Mouse (Mus musculus): ENCODE measurements around the gene Ralgapa2. TPM values are rescaled to one million over a fixed set of nuclear protein-coding genes. Genes with fewer than 3 reads are reported as not detected.

Ralgapa2 gene
- polyA plus RNA-seq, 1 experiment from 2014 or later = 8.7 TPM

DNA sequence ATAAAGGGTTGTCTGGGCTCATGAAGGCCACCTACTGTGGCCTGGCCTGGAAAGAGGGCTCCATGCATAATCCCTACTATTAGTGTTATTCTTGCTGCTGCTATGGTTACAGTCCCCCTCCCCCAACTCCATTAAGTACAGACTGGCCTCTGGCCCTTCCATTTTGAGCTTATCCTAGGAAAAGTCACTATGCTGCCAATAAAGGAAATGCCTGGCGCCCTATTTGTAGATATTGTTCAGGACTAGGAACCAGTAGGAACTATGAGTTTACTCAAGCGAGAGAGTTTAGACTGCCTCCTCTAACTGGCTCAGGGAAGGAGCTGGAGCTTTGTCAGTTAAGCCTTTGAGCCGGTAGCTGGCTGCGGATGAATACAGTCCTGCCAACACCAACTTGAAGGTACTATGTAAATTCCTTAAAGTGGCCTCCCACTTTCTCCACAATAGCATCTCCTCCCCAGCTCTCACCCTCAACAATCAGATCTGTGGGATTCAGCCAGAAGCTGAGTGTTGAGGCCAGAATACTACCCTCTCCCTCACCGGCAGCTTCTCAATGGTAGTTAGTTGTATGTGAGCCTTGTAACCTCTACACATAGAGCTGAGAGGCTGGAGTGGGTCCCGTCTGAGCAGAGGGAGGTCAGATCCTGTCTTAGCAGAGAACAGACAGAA lies 37.1 kb upstream of the Ralgapa2 start:
- WGBS = 23% methylated on average over 6 of the region's 6 CpGs
- TF ChIP-seq CTCF (IDR thresholded peaks at IDR 0.05; ENCODE audit: low read depth) = no peak
- no peak overlapping the region for H3K4me2 ChIP-seq
- H3K27ac ChIP-seq (ENCODE audit: low read depth) = peak overlapping the region; percentile 36; the same call in 1 of the 2 replicates
- no peak overlapping the region for H3K4me3 ChIP-seq (ENCODE audit: low read depth, low read length)
- H3K36me3 ChIP-seq (ENCODE audit: insufficient read depth) = no peaks in the 10 kb centered on the region
- H3K9ac ChIP-seq = no peak overlapping the region
- H3K27me3 ChIP-seq (ENCODE audit: insufficient read depth, low read length) = no peaks in the 10 kb centered on the region
- DNase-seq (peak; percentile 39), ATAC-seq (ENCODE audit: insufficient read depth) (peak; percentile 72)
- no peaks in the 10 kb centered on the region for H3K4me1 ChIP-seq (ENCODE audit: insufficient read depth)
- no peaks in the 10 kb centered on the region for H3K9me3 ChIP-seq (ENCODE audit: low read depth, low read length)

DNA sequence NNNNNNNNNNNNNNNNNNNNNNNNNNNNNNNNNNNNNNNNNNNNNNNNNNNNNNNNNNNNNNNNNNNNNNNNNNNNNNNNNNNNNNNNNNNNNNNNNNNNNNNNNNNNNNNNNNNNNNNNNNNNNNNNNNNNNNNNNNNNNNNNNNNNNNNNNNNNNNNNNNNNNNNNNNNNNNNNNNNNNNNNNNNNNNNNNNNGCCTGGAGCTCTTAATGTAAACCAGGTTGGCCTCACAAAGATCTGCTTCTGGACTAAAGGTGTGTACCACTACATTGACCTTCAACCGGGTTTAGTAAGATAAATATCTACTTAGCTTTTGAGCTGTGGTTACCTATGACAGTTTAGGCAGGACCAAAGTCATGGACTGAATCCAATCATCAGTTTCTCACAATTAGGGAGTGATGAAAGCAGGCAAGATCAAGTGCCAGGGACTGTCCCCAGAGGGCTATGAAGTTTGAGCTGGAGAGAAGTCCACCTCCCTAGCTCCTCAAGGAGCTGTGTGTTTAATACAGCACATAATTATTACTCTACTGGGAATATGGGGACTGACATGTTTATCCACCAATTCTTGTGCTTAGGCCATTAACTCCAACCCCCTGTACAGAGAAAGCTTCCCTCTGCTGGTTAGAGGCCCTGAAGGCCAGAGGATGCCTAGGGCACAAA lies 32.1 kb upstream of the Ralgapa2 start:
- Histone ChIP-seq H3K9me3 (ENCODE audit: low read depth, low read length) (no peaks in the 10 kb centered on the region), H3K36me3 (ENCODE audit: insufficient read depth) (no peaks in the 10 kb centered on the region), H3K9ac (no peak overlapping the region), H3K4me3 (ENCODE audit: low read depth, low read length) (no peak overlapping the region), H3K4me1 (ENCODE audit: insufficient read depth) (no peaks in the 10 kb centered on the region), H3K27ac (ENCODE audit: low read depth) (no peak overlapping the region), H3K27me3 (ENCODE audit: insufficient read depth, low read length) (no peaks in the 10 kb centered on the region), H3K4me2 (no peak overlapping the region)
- 66% methylated on average over 1 of the region's 1 CpGs for WGBS
- DNase-seq (no peak), ATAC-seq (ENCODE audit: insufficient read depth) (no peak)
- no peak for TF ChIP-seq CTCF (IDR thresholded peaks at IDR 0.05; ENCODE audit: low read depth)

DNA sequence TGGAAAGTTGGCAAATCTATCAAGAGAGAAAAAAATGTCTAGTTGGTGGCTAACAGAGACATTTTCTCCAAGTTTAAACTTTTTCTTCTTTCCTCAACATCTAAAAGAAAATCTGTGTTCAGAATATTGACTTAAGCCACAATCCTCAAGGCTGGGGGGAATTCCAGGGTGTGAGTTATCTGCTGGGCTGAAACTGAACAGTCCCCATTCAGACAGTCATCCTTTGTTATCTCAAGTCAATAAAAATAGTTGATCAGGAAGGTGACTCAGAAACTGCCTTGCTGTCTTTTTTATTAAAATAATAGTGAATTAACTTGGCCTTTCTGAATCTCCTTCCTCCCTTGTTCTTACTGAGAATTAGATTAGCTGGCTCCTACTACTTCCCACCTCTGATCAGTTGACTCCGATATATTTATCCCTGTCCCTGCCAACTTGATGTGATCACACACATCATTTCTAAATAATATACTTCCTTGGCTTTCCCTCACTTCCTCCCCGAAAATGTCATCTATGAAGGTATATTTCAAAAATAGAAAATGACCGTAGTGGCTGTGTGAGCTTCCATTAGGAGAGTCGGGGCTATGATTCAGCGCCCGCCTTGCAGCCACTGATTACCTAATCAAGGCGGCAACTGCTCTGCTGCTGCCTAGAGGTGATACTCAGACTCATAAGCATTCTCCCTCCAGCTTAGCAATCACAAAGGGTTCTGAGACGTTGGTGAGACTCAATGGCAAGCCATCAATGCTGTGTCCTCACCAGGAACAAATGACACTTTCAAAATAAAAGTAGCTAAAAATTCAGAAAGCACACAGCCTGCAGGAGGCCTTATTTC lies 21.2 kb upstream of the Ralgapa2 start:
- no peaks in the 10 kb centered on the region for H3K27me3 ChIP-seq (ENCODE audit: insufficient read depth, low read length)
- H3K4me2 ChIP-seq = no peak overlapping the region
- no peaks in the 10 kb centered on the region for H3K9me3 ChIP-seq (ENCODE audit: low read depth, low read length)
- no peaks in the 10 kb centered on the region for H3K36me3 ChIP-seq (ENCODE audit: insufficient read depth)
- DNase-seq = no peak
- H3K4me3 ChIP-seq (ENCODE audit: low read depth, low read length) = no peak overlapping the region
- ATAC-seq (ENCODE audit: insufficient read depth) = no peak
- 59% methylated on average over 8 of the region's 8 CpGs for WGBS
- no peak overlapping the region for H3K9ac ChIP-seq
- no peak for TF ChIP-seq CTCF (IDR thresholded peaks at IDR 0.05; ENCODE audit: low read depth)
- H3K27ac ChIP-seq (ENCODE audit: low read depth) = no peak overlapping the region
- no peaks in the 10 kb centered on the region for H3K4me1 ChIP-seq (ENCODE audit: insufficient read depth)

DNA sequence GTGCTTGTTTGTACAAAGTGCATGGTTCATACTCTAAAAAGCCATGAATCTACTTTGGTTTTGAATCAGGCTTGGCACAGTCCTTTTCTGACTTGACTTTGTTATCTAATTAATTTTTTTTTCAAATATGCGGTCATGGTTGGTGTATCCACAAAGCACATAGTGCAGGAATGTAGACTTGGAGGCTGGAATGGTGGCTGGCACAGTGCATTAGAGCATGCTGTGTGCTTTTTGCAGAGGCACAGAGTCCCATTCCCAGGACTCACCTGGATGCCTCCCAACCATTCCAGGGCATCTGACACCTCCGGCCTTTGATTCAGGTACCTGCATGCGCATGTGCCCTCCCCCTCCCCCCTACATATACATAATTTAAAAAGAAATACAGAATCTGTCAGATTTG lies 20.3 kb upstream of the Ralgapa2 start:
- no peak overlapping the region for H3K9ac ChIP-seq
- no peak for DNase-seq
- no peak overlapping the region for H3K4me2 ChIP-seq
- ATAC-seq (ENCODE audit: insufficient read depth) = no peak
- H3K4me3 ChIP-seq (ENCODE audit: low read depth, low read length) = no peak overlapping the region
- no peak overlapping the region for H3K27ac ChIP-seq (ENCODE audit: low read depth)
- 78% methylated on average over 3 of the region's 3 CpGs for WGBS
- no peak for TF ChIP-seq CTCF (IDR thresholded peaks at IDR 0.05; ENCODE audit: low read depth)
- H3K27me3 ChIP-seq (ENCODE audit: insufficient read depth, low read length) = no peaks in the 10 kb centered on the region
- no peaks in the 10 kb centered on the region for H3K9me3 ChIP-seq (ENCODE audit: low read depth, low read length)
- H3K36me3 ChIP-seq (ENCODE audit: insufficient read depth) = no peaks in the 10 kb centered on the region
- H3K4me1 ChIP-seq (ENCODE audit: insufficient read depth) = no peaks in the 10 kb centered on the region

DNA sequence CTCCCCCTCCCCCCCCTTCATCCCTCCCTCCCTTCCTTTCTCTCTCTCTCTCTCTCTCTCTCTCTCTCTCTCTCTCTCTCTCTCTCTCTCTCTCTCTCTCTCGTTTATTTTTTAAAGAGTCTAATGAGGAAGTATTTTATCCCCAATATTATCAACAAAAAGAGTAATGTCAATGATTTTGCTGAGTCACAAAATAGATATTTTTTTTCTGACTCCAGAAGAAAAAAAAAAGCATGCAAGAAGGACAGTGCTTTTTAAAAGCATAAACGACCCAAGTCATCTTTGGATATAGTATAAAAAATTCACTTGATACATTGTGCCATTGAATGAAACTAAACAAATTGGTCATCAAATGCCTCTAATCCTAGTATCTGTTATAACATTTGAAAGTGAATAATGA lies 13.3 kb upstream of the Ralgapa2 start:
- Histone ChIP-seq H3K9ac (no peak overlapping the region), H3K4me3 (ENCODE audit: low read depth, low read length) (no peak overlapping the region), H3K4me1 (ENCODE audit: insufficient read depth) (no peaks in the 10 kb centered on the region), H3K4me2 (no peak overlapping the region), H3K27ac (ENCODE audit: low read depth) (no peak overlapping the region), H3K27me3 (ENCODE audit: insufficient read depth, low read length) (no peaks in the 10 kb centered on the region), H3K9me3 (ENCODE audit: low read depth, low read length) (no peaks in the 10 kb centered on the region), H3K36me3 (ENCODE audit: insufficient read depth) (no peaks in the 10 kb centered on the region)
- DNase-seq (no peak), ATAC-seq (ENCODE audit: insufficient read depth) (no peak)
- no peak for TF ChIP-seq CTCF (IDR thresholded peaks at IDR 0.05; ENCODE audit: low read depth)
- 29% methylated on average over 2 of the region's 2 CpGs for WGBS

DNA sequence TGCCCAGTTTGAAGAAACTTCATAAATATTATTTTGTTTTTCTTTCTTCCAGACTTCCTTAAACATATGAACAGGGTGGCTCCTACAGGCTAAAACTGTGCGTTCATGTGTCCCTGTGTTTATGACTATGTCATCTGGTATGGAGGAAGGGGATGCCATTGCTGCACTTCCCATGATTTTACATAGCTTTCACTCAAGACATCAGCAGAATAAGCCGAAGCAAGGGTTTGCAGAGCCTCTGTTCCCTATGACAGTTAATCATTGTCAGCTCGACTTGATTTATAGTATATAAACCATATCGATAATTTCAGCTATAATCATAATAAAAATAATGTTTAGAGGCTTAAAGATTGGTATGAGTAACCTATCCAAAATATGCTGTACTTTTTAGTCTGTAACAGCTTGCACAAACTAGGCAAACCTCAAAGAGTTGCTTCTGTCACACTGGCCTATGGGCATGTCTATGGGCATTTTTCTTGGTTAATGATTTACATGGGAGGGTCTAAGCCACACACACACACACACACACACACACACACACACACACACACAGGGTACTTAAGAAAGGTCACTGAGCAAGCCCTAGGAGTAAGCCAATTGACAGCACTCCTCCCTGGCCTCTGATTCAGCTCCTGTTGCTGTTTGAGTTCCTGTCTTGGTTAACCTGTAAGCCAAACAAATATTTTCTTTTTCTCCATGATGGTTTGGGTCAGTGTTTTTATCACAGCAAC lies 12.7 kb upstream of the Ralgapa2 start:
- no peak overlapping the region for H3K4me2 ChIP-seq
- no peaks in the 10 kb centered on the region for H3K9me3 ChIP-seq (ENCODE audit: low read depth, low read length)
- no peak for TF ChIP-seq CTCF (IDR thresholded peaks at IDR 0.05; ENCODE audit: low read depth)
- no peak overlapping the region for H3K27ac ChIP-seq (ENCODE audit: low read depth)
- peak; percentile 49 for ATAC-seq (ENCODE audit: insufficient read depth)
- no peak overlapping the region for H3K9ac ChIP-seq
- no peaks in the 10 kb centered on the region for H3K27me3 ChIP-seq (ENCODE audit: insufficient read depth, low read length)
- H3K4me3 ChIP-seq (ENCODE audit: low read depth, low read length) = no peak overlapping the region
- 66% methylated on average over 4 of the region's 4 CpGs for WGBS
- no peaks in the 10 kb centered on the region for H3K4me1 ChIP-seq (ENCODE audit: insufficient read depth)
- no peak for DNase-seq
- H3K36me3 ChIP-seq (ENCODE audit: insufficient read depth) = no peaks in the 10 kb centered on the region
